Mouse (Mus musculus) olfactory bulb, adult 2 months (tissue): Measurements from ENCODE around the gene Ly6g6e. TPM values are rescaled to one million over a fixed set of nuclear protein-coding genes. Genes with fewer than 3 reads are reported as not detected.

Experiments used
- H3K27ac ChIP-seq: fragments of 200-500 bp; 2 replicates; pipeline ENCODE4 v1.5.1; 2012; ENCODE audit warnings: low read depth, low read length; ENCODE audit not compliant: insufficient read depth
- H3K4me1 ChIP-seq: fragments of 200-500 bp; 2 replicates; pipeline ENCODE4 v1.6.1; 2012; ENCODE audit warnings: low read length; ENCODE audit not compliant: control insufficient read depth, insufficient read depth
- H3K4me3 ChIP-seq: fragments of 200-500 bp; 2 replicates; pipeline ENCODE4 v1.5.1; 2012; ENCODE audit warnings: mild to moderate bottlenecking, low read depth, low read length, moderate library complexity; ENCODE audit not compliant: insufficient read depth
- CTCF ChIP-seq: fragments of 200-500 bp; IDR thresholded peaks from 2 replicates; pipeline ENCODE4 v1.5.1; 2012; ENCODE audit warnings: low read depth, mild to moderate bottlenecking, low read length, moderate library complexity; ENCODE audit not compliant: insufficient read depth
- POLR2A ChIP-seq: fragments of 200-500 bp; IDR thresholded peaks from 2 replicates; pipeline ENCODE4 v1.6.1; 2012; ENCODE audit warnings: mild to moderate bottlenecking, low read depth, low read length, moderate library complexity; ENCODE audit not compliant: insufficient read depth
- WGBS: fragments of 180-500 bp; shearing (Covaris S2); methylation state at CpG from one replicate; pipeline ENCODE4 v1.1.7; 2018; 5-methylcytosine and 5-hydroxymethylcytosine counted together
- polyA plus RNA-seq: library from polyadenylated mRNA; stranded (reverse); fragments of >200 nt; gene quantifications from 2 replicates; pipeline ENCODE4 v1.2.4, GENCODE M21; 2012; ENCODE audit warnings: low replicate concordance; ENCODE audit not compliant: missing spikeins, insufficient read depth, insufficient read length

Ly6g6e gene
- polyA plus RNA-seq, 1 experiment: not detected

DNA sequence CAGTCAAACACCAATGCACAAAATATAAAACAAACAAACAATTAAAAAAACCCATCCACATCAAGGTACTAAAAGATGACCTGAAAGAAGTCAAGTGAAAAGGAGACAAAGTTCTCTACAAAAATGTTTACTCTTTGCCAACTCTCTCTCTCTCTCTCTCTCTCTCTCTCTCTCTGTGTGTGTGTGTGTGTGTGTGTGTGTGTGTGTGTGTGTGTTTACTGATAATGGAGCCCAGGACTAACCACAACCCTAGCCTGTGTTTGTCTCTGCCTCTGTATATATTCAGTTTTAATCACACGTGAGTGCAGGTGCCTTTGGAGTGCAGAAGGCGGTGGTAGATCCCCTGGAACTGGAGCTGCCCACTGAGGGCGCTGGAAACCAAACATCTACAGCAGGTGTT, 19.6 kb upstream of the Ly6g6e start:
- Histone ChIP-seq H3K4me1 (peaks cover 12% of the 10 kb centered on the region; the same call in 1 of the 2 replicates), H3K4me3 (no peak overlapping the region), H3K27ac (no peak overlapping the region)
- WGBS: 91% methylated on average over 3 of the region's 3 CpGs
- TF ChIP-seq POLR2A: no peak
- TF ChIP-seq CTCF: no peak

DNA sequence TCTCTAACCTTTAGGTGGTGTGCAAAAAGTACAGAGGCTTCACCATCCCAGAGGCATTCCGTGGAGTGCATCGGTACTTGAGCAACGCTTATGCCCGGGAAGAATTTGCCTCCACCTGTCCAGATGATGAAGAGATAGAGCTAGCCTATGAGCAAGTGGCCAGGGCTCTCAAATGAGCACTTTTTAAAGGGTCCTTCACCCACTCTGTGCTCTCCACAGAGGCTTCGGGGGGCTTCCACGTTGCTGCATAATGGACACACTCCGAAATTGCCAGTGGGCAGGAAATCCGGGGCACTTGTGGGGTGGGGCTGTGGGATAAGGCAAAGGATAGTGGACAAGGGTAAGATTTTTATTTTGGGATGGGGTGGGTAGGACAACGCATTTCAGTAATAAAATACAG, 18.4 kb upstream of the Ly6g6e start:
- H3K27ac ChIP-seq: no peak overlapping the region
- TF ChIP-seq POLR2A (no peak), CTCF (no peak)
- H3K4me1 ChIP-seq: peaks cover 10% of the 10 kb centered on the region; the same call in 1 of the 2 replicates
- 71% methylated on average over 9 of the region's 9 CpGs for WGBS
- no peak overlapping the region for H3K4me3 ChIP-seq

DNA sequence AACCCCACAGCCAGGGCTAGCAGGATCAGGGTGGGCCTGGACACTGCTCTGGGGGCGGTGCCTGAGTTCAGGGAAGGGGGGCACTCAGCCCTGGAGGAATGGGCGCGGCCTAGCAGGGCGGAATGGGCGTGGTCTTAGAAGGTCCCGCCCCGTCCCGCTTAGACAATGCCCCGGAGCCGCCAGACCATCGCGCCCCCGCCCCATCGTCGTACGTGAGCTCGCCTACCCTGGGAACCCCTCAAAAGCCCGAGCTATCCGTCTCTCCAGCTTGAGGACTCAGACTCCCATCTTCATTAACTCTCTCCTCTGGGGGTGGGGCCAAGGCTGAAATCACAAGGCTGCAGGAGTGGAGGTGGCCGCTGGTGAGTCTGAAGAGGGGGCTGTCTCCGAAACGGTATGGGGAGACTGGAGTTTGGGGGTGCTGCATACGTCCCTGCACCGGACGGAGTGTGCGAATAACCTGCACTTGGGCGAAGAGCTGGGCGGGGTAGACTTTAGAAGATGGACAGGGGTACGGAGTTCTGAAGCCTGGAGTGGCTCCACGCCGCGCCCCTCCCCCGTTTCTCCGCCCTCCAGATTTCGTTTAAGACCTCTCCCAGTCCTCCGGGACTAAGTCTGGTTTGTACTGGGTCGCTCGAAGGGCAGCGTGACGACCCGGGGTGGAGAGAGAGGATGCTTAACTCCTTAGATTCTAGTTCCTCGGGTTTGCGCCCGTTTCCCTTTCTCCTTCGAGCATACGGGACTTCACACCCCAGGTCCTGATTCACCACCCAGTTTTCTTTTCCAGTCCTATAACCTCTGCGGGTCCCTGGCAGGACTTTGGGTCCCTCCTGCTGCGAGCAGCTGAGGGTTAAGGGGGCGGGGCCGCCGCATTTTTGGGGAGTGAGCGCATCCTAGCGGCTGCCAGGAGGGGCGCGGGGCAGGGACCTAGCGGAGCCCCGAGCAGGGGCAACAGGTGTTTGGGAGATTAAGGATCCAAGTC, 17.5 kb upstream of the Ly6g6e start, which contains the start of gene Ddah2:
Gene Ddah2, plus strand, starts transcription at position 125 of the 982 bp plus-strand sequence.
- H3K27ac ChIP-seq: peak within 1 kb of the TSS; percentile 4; the same call in 1 of the 2 replicates
- no peak; the same call in 1 of the 2 replicates for TF ChIP-seq POLR2A
- TF ChIP-seq CTCF: peak; percentile 86
- H3K4me3 ChIP-seq: peak within 1 kb of the TSS; percentile 78
- peaks cover 10% of the 10 kb centered on the region; the same call in 1 of the 2 replicates for H3K4me1 ChIP-seq
- WGBS: under 1% methylated on average over 57 of the region's 57 CpGs

DNA sequence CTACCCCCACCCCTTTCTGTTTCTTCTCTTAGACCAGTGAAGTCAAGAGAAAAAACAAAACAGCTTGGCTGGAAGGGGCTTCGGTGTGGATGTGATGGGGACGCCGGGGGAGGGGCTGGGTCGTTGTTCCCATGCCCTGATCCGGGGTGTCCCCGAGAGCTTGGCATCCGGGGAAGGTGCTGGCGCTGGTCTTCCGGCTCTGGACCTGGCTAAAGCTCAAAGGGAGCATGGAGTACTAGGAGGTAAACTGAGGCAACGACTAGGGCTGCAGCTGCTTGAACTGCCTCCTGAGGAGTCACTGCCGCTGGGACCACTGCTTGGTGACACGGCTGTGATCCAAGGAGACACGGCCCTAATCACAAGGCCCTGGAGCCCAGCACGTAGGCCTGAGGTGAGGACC, 16.6 kb upstream of the Ly6g6e start:
- H3K27ac ChIP-seq: no peak overlapping the region
- H3K4me1 ChIP-seq: peaks cover 12% of the 10 kb centered on the region; the same call in 1 of the 2 replicates
- peak overlapping the region; percentile 78; the same call in 1 of the 2 replicates for H3K4me3 ChIP-seq
- 15% methylated on average over 14 of the region's 14 CpGs for WGBS
- no peak for TF ChIP-seq POLR2A
- no peak for TF ChIP-seq CTCF

DNA sequence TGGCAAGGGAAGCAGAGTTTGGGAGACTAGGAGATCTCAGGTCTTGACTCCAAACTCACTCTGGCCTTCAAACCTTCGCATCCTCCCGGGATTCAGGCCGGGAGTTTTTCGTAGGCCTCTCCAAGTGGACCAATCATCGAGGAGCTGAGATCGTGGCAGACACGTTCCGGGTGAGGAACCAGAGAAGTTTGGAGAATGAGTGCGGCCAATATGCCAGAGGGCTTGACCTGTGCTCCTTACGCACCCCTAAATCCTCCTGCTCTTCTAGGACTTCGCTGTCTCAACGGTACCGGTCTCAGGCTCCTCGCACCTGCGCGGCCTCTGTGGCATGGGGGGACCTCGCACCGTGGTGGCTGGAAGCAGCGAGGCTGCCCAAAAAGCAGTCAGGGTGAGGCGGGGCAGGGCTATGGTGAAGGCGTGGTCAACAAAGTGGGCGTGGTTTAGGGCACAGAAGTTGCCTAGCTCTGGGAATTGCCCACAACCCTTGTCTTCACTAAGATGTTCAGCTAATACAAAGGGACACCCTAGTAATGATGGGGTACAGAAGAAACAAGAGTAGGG, 15.9 kb upstream of the Ly6g6e start:
- no peak for TF ChIP-seq CTCF
- no peak for TF ChIP-seq POLR2A
- 73% methylated on average over 22 of the region's 22 CpGs for WGBS
- peaks cover 18% of the 10 kb centered on the region; the same call in 1 of the 2 replicates for H3K4me1 ChIP-seq
- no peak overlapping the region for H3K4me3 ChIP-seq
- no peak overlapping the region for H3K27ac ChIP-seq

DNA sequence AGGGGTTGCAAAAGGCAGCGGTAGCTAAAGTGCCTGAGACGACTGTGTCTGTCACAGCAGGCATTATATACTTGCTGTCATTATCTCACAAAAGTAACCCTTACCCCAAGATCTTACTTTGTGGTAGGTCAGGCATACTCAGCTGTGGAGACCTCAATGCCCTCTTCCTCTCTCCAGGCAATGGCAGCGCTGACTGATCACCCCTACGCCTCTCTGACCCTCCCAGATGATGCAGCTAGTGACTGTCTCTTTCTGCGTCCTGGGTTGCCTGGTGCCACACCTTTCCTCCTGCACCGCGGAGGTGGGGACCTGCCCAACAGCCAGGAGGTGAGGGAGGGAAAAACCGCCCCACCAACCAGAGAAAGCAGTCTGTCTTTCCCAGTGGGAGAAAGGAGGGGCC, 15.4 kb upstream of the Ly6g6e start:
- TF ChIP-seq POLR2A (no peak), CTCF (no peak)

DNA sequence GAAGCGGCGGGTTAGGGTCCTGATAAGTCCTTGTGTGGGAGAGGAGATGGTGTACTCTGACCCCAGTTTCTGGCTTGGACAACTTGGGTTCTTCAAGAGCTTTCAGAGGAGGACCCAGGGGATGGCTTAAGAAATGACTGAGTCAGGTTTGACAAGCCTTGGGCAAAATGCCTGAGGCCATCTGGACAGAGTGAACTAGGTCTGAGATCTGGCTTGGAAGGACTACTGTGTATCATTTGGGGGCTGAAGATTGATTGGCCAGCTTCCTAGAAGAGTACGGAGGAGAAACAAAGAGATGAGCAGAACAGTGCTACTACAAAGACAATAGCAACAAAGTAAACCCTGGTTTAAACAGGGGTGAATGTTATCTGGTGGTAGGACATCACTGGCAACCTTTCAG, 13.2 kb upstream of the Ly6g6e start:
- H3K27ac ChIP-seq: no peak overlapping the region
- 93% methylated on average over 3 of the region's 3 CpGs for WGBS
- H3K4me3 ChIP-seq: no peak overlapping the region
- TF ChIP-seq CTCF (no peak), POLR2A (no peak)
- peaks cover 18% of the 10 kb centered on the region; the same call in 1 of the 2 replicates for H3K4me1 ChIP-seq

More for the DNA sequence above, 15.4 kb upstream of the Ly6g6e start:
- 81% methylated on average over 8 of the region's 8 CpGs for WGBS
- peaks cover 18% of the 10 kb centered on the region; the same call in 1 of the 2 replicates for H3K4me1 ChIP-seq
- no peak overlapping the region for H3K27ac ChIP-seq
- H3K4me3 ChIP-seq: no peak overlapping the region

DNA sequence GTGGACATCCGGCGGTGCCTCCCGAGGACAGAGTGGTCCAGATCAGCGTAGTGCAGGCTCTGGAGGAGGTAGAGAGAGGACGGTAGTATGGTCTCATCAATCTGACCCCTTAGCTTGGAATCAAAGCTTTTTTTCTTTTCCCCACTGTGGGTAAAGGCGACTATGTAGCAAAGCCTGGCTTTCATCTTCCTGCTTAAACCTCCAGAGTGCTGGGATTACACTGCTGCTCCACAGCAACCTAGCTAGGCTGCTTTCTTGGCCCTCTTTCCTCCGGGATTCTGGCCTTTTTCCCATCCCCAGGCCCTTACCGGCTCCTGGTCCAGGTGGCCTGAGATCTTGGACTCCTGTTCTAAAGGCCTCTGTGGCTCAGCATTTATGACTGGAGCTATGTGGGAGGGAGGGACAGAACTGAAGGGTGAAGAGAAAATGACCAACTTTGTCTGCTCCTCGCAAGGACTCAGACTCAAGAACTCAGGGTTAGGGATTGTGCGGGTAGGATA, 12.3 kb upstream of the Ly6g6e start:
- no peak overlapping the region for H3K27ac ChIP-seq
- H3K4me1 ChIP-seq: peaks cover 14% of the 10 kb centered on the region; the same call in 1 of the 2 replicates
- 59% methylated on average over 10 of the region's 10 CpGs for WGBS
- TF ChIP-seq POLR2A: no peak
- no peak for TF ChIP-seq CTCF
- H3K4me3 ChIP-seq: no peak overlapping the region
